Mouse (Mus musculus) spleen, embryonic (tissue): ENCODE measurements at regions not wholly inside any gene's neighbourhood (a gene's known extent, or its start where the extent isn't known, plus 50 kb on each side); places are given as distances from the start of the nearest gene placed in this dataset.

Experiments used
- CTCF ChIA-PET: fragments of 350-600 bp; sonication (Branson Sonifier 250); formaldehyde crosslinking; loops from one replicate; lab custom pipeline; 2022; lab: Charles Lee

DNA sequence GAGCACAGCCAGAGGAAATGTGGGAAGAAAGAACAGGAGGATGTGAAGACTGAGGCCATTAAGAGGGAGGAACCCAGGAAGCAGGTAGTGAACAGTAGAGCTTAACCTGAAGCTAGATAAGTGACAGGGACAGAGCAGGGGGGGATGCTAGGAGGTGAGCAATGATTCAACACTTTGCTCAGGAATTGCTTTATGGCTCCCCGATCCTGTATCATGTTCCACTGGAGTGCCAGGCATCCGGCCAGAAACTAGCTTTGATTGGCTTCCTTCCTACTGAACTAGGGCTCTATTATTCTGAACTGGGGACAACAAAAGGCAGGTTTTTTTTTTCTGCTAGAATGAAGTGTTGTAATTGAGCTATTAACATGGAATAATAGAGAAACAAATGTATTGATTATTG is 493.1 kb upstream of the Fat3 start:
- CTCF ChIA-PET = no interaction called here

DNA sequence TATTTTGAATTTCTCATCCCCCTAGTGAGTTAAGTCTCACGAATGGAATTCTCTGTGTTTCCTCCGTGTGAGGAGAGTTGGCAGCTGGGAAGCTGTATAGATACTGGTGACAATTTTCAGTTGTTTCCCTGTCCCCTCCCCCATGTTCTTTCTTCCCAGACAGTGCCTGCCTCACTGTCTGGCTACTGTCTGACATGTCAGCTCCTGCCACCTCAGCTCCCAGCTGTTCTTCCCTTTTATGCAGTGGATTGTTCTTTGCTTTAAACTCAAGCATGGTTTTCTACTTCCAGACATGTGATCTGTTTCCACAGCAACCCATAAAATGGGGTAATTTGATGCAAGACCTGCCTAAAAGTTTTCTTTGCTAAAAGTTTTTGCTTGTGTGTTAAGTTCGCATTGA is 487.0 kb upstream of the Fat3 start:
- CTCF ChIA-PET = no interaction called here

GRCm38 (mm10) chr9:16977321-16977720 is 476.2 kb upstream of the Fat3 start:
- CTCF ChIA-PET = no interaction called here

- CTCF ChIA-PET = no interaction called here
Measured at GRCm38 (mm10) chr9:16970373-16970772, 469.3 kb upstream of the Fat3 start.

- CTCF ChIA-PET = no interaction called here
Measured at GRCm38 (mm10) chr9:16933602-16934001, 432.5 kb upstream of the Fat3 start.

DNA sequence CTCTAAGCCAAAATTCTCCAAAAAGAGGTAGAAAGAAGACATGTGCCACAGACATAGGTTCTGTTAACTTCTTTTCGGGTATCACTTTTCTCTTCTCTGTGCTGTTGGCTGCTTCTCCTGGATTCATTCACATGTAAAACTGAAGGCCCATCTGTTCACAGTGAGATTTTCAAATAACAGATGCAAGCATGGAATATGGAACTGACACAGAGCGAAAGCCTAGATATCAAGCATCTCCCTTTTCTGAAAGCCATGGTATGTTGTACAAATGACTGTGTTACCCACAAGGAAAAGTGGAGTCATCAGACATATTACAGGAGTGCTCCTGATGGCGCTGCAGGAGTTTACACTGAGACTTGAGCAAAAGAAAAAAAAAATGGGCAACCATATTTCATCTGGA is 430.5 kb upstream of the Fat3 start:
- CTCF ChIA-PET = interaction anchor here (0.6 kb wide), 1 partner anchor 29 kb away, joined by 3 read pairs; no protein-coding TSS in a partner anchor

GRCm38 (mm10) chr9:16926315-16926984 is 425.4 kb upstream of the Fat3 start:
- CTCF ChIA-PET = no interaction called here

- CTCF ChIA-PET = no interaction called here
Measured at GRCm38 (mm10) chr9:16925279-16925678, 424.2 kb upstream of the Fat3 start.

DNA sequence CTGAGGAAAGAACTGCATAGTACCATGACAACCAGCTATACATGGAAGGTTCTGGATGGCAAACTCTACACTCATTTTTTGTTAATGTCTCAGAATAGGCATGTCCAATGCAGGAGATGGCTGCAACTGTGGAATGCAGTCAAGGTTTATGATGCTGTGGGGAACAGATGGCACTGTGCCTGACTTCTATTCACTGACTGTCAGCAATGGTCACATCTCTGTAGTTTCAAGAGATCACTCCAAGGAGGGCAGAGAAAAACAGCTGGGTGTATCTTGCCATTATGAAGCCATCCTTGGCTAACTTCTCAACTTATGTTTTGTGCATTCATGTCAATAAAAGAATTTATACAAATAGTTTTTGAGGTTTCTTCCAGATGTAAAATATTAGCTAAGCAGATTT is 405.1 kb upstream of the Fat3 start:
- CTCF ChIA-PET = no interaction called here

- CTCF ChIA-PET = no interaction called here
Measured at GRCm38 (mm10) chr9:16899060-16899459, 398.0 kb upstream of the Fat3 start.

DNA sequence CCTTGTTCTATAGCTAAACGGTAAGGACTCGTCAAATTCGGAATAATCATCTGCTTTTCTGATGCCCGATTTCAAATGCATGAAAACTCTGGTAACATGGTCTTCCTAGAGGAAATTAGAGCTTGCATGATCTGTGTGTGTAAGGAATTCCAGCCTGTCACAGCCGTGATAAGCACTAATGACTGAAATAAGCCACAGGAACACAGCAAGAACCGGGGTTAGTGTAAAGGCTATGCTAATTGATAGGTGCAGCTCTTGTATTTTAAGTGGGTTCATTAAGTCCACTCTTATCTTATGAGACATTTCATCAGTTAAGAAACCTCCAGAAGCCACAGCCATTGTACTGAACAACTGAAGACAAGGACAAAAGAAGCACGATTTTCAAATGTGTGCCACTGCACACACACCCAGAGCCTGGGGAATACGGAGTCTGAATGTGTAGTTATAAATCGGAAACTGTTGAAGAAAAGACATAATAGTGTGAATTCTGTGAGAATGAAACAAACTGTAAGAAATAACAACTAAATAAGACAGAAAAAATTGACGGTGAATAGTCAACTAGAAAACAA is 351.5 kb upstream of the Fat3 start:
- CTCF ChIA-PET = no interaction called here

DNA sequence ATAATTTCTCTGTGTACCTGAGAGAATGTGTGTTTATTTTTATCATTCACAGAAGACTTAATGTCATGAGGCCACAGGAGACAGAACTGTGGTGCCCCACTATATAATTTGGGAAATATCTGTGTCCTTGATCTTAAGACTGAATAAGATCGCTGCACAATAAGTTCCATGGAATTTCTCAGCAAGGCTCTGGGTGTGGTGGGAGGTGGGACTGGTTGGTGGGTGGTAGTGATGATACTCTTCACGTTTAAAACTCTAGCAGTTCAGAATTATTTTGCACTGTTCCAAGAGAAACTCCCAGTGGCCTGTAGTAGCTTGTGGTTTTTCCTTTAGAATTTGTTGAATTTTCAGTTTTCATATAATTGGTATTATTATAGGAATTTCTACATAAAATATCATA is 307.4 kb upstream of the Fat3 start:
- CTCF ChIA-PET = no interaction called here

- CTCF ChIA-PET = no interaction called here
Measured at GRCm38 (mm10) chr9:16772867-16773266, 271.8 kb upstream of the Fat3 start.

- CTCF ChIA-PET = no interaction called here
Measured at GRCm38 (mm10) chr9:16727653-16728052, 226.6 kb upstream of the Fat3 start.

- CTCF ChIA-PET = no interaction called here
Measured at GRCm38 (mm10) chr9:16702431-16702830, 201.3 kb upstream of the Fat3 start.

DNA sequence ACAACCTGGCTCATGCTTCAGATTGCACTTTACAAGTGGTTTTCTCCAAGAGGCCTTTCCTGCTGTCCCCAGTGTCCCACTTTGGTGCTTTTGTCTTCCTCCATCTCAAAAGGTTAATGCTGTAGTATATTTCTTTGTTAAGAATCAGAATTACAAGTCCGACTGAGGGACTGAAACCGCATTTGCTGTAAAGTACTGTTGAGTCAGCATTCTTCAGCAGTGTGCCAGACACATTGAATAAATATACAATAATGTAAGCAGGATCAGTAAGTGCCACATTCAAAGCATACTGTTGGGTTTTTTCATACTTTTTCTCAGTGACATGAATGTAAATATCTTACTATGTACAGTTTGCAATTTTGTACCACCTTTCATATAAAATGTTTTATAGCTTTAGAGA is 160.4 kb upstream of the Fat3 start:
- CTCF ChIA-PET = no interaction called here

DNA sequence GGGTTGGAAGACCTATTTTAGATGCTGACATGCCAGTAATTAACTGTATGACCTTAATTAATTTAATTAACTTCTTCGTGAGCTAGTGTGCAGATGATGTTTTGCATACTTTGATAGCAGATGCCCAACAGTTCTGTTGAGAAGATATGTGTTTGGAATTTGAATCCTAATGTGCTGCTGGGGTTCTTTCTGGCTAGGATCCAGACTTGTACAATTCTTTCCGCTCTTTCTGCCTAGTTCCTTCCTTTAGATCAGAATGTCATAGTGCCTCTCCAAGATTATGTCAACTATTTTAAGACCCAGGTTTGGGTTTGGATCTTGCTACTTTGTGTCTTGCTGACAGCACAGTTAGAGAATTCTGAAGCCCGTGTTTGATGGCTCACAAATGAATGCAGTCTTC is 159.9 kb upstream of the Fat3 start:
- CTCF ChIA-PET = no interaction called here
